ENCODE assay signal across 8 mouse cellular contexts in the genomic region with DNA sequence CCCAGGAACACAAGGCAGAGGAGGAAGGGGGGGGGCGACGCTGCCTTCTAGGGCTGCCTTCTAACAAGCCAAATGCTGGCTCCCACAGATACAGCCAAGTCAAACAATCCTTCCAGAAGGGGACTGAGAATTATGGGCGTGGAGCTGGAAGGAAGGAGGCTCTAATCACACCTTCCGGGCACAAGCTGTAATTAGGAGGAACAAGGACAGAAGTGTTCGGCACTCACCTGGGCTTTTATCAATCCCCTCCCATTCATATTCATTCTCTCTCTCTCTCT. TPM values are rescaled to one million over a fixed set of nuclear protein-coding genes. Genes with fewer than 3 reads are reported as not detected.
A peak's percentile ranks its signal among the peaks of the same experiment; 100 is the strongest.
DNase-seq lines count a peak whose midpoint lies in the region; ATAC-seq and TF ChIP-seq lines count a peak whose summit lies in the region.

No protein-coding gene starts in this region.

- H3K27me3 ChIP-seq in heart, adult 2 months (ENCODE audit: control insufficient read depth, insufficient read depth, low read length), result no peaks in the 10 kb centered on the region
- H3K27me3 ChIP-seq in embryonic facial prominence, embryonic 12.5 days, result no peaks in the 10 kb centered on the region
- H3K27me3 ChIP-seq in intestine, embryonic 14.5 days (replicated peaks; ENCODE audit: control insufficient read depth, insufficient read depth, low read length), result no peaks in the 10 kb centered on the region
- H3K27me3 ChIP-seq in midbrain, embryonic 12.5 days, result no peaks in the 10 kb centered on the region

- 0 out of 2 replicates have a peak, but pooled peaks have one; percentile 9 for TF ChIP-seq EP300 in heart, adult 2 months (IDR thresholded peaks at IDR 0.05; ENCODE audit: insufficient read depth, low read depth, low read length)

- H3K27ac ChIP-seq in heart, adult 2 months, result peak overlapping the region; percentile 30; the same call in 1 of the 2 replicates
- peak overlapping the region; percentile 80 for H3K27ac ChIP-seq in embryonic facial prominence, embryonic 12.5 days
- H3K27ac ChIP-seq in intestine, embryonic 14.5 days (ENCODE audit: low read depth), result peak overlapping the region; percentile 40
- peak overlapping the region; percentile 25; the same call in 1 of the 2 replicates for H3K27ac ChIP-seq in midbrain, embryonic 12.5 days (replicated peaks)

- peaks cover 18% of the 10 kb centered on the region for H3K36me3 ChIP-seq in heart, adult 2 months (ENCODE audit: control insufficient read depth, insufficient read depth, low read length)
- no peaks in the 10 kb centered on the region for H3K36me3 ChIP-seq in embryonic facial prominence, embryonic 12.5 days
- H3K36me3 ChIP-seq in intestine, embryonic 14.5 days (ENCODE audit: control insufficient read depth, insufficient read depth, low read length), result peaks cover 7% of the 10 kb centered on the region; the same call in 1 of the 2 replicates
- no peaks in the 10 kb centered on the region for H3K36me3 ChIP-seq in midbrain, embryonic 12.5 days

- DNase-seq in heart, adult 2 months, result peak in 1 of 2 experiments; percentile 46
- DNase-seq in heart, postnatal 4 days, result no peak
- no peak for DNase-seq in intestine, embryonic 14.5 days (ENCODE audit: low spot score)
- DNase-seq in cerebellum, postnatal 25 days, result no peak
- DNase-seq in right cerebral cortex, adult 2 months (ENCODE audit: low spot score in 2 of 2), result no peak
- no peak for DNase-seq in natural killer cell, adult 2 months (ENCODE audit: low spot score in 2 of 2)

- H3K4me3 ChIP-seq in heart, adult 2 months, result peak overlapping the region; percentile 17; the same call in 1 of the 2 replicates
- peak overlapping the region; percentile 75 for H3K4me3 ChIP-seq in embryonic facial prominence, embryonic 12.5 days
- no peak overlapping the region; the same call in 1 of the 2 replicates for H3K4me3 ChIP-seq in intestine, embryonic 14.5 days (ENCODE audit: low read depth, low read length)
- peak overlapping the region; percentile 18 for H3K4me3 ChIP-seq in midbrain, embryonic 12.5 days

- peak overlapping the region; percentile 76 for H3K4me2 ChIP-seq in embryonic facial prominence, embryonic 12.5 days (replicated peaks)
- peak overlapping the region; percentile 62 for H3K4me2 ChIP-seq in intestine, embryonic 14.5 days (ENCODE audit: low read length)
- H3K4me2 ChIP-seq in midbrain, embryonic 12.5 days (replicated peaks), result peak overlapping the region; percentile 75

- H3K79me2 ChIP-seq in heart, adult 2 months (replicated peaks; ENCODE audit: control insufficient read depth, insufficient read depth, low read length), result peaks cover 15% of the 10 kb centered on the region; the same call in 1 of the 2 replicates

- H3K4me1 ChIP-seq in heart, adult 2 months (ENCODE audit: control insufficient read depth, insufficient read depth, low read length), result peaks cover 42% of the 10 kb centered on the region
- peaks cover 78% of the 10 kb centered on the region for H3K4me1 ChIP-seq in embryonic facial prominence, embryonic 12.5 days
- H3K4me1 ChIP-seq in intestine, embryonic 14.5 days (replicated peaks; ENCODE audit: control insufficient read depth, insufficient read depth, low read length), result peaks cover 63% of the 10 kb centered on the region
- H3K4me1 ChIP-seq in midbrain, embryonic 12.5 days, result peaks cover 82% of the 10 kb centered on the region

- TF ChIP-seq POLR2A in heart, adult 2 months (IDR thresholded peaks at IDR 0.05; ENCODE audit: insufficient read depth, low read depth, low read length), result no peak

- WGBS in heart, adult 2 months, result 6% methylated on average over 5 of the region's 5 CpGs
- WGBS in embryonic facial prominence, embryonic 12.5 days, result 6% methylated on average over 5 of the region's 5 CpGs
- WGBS in intestine, embryonic 14.5 days, result 8% methylated on average over 5 of the region's 5 CpGs
- WGBS in midbrain, embryonic 12.5 days, result 14% methylated on average over 5 of the region's 5 CpGs

- intact Hi-C loops in heart, adult 2 months (cut with DNase I), result loop anchor here (2.0 kb wide), 1 partner anchor 18 kb away; no protein-coding TSS in a partner anchor

- no peaks in the 10 kb centered on the region for H3K9me3 ChIP-seq in embryonic facial prominence, embryonic 12.5 days
- H3K9me3 ChIP-seq in intestine, embryonic 14.5 days (ENCODE audit: control insufficient read depth, low read length), result no peaks in the 10 kb centered on the region
- H3K9me3 ChIP-seq in midbrain, embryonic 12.5 days, result no peaks in the 10 kb centered on the region

- ATAC-seq in embryonic facial prominence, embryonic 12.5 days (ENCODE audit: insufficient number of reproducible peaks, insufficient read depth, low FRiP score, low TSS enrichment), result no peak
- no peak for ATAC-seq in intestine, embryonic 14.5 days (replicated peaks; ENCODE audit: low FRiP score, low TSS enrichment, low read depth)
- no peak for ATAC-seq in midbrain, embryonic 12.5 days (ENCODE audit: low FRiP score, low read depth)

- no peak overlapping the region for H3K9ac ChIP-seq in heart, adult 2 months (ENCODE audit: low read depth, low read length)
- H3K9ac ChIP-seq in embryonic facial prominence, embryonic 12.5 days, result 0 out of 2 replicates have a peak overlapping the region, but pooled peaks have one; percentile 19
- peak overlapping the region; percentile 30; the same call in 1 of the 2 replicates for H3K9ac ChIP-seq in intestine, embryonic 14.5 days (ENCODE audit: low read length)
- H3K9ac ChIP-seq in midbrain, embryonic 12.5 days (replicated peaks), result 0 out of 2 replicates have a peak overlapping the region, but pooled peaks have one; percentile 17

- no peak for TF ChIP-seq CTCF in heart, adult 2 months (IDR thresholded peaks at IDR 0.05)

RNA-seq across cellular contexts. Expression of a gene that starts 53.1 kb away (rescaled TPM):
- 10 to 100 TPM; 23.5 to 24.7 TPM for total RNA-seq in heart, adult 2 months (2021)
- polyA plus RNA-seq in heart, adult 2 months (2012; rRNA removed), result 22.3 and 24.2 TPM in 2 replicates
- 10 to 100 TPM; 37.4 to 40.4 TPM for total RNA-seq in heart, postnatal 4 days (2021)
- polyA plus RNA-seq in embryonic facial prominence, embryonic 12.5 days (2016; fragmentation: Nextera tagmentation; extraction: Ambion mirVana), result 135 and 136 TPM in 2 replicates
- 72.0 and 82.9 TPM in 2 replicates for polyA plus RNA-seq in intestine, embryonic 14.5 days (2014; fragmentation: Nextera tagmentation; extraction: Ambion mirVana)
- polyA plus RNA-seq in midbrain, embryonic 12.5 days (2016; fragmentation: Nextera tagmentation; extraction: Ambion mirVana), result 79.2 and 85.6 TPM in 2 replicates

Comparison
In these comparisons a context has a peak if more than half of its experiments do, and no peak if none do; other contexts are left out.
1. H3K27ac ChIP-seq: peak in every context shown above with its lines; median percentile 80 in embryonic facial prominence, embryonic 12.5 days; 40 in intestine, embryonic 14.5 days; 30 in heart, adult 2 months; 25 in midbrain, embryonic 12.5 days.